10 mouse cellular contexts compared by ENCODE assay signal in the genomic region with DNA sequence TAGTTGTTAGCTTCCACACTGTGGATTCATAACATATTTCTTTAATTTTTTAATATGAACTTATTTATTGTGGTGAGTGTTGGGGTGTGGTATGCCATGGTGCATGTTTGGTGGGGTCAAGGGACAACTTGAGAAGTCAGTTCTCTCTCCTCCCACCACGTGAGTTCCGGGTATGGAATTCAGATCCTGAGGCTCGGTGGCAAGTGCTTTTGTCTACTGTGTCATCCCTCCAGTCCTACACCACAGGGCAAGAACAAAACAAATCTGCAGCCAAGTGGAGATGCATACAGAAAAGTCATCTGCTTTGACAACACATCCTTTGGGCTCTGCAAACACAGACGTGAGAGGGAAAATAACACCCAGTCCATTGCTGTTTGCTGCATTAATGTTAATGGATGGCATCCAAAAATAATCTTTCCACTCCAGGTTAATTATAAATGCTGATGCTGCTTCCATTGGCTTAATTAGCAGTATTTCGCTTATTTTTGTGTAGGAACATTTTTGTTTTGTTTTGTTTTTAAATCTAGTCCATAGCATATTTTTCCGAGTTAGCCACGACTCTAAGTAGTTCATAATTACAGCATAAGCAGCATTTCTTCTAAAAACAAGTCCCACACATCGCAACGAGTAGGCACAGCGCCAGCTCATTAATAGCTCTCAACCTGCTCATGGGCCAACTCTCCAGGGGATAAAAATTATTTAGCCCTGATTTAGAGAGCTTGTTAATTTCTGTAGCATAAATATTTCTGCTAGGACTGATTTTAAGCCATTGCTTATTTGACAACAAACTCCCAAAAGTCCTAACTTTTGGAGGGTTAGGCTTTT. TPM values are rescaled to one million over a fixed set of nuclear protein-coding genes. Genes with fewer than 3 reads are reported as not detected.
DNase-seq lines count a peak whose midpoint lies in the region; ATAC-seq and TF ChIP-seq lines count a peak whose summit lies in the region.
"Had no signal": no experiment of that assay in that cellular context is flagged by ENCODE, and none has a peak within 500 bp of the region (broad histone marks: within the 10 kb centered on the region; RNA-seq: fewer than 3 reads in every experiment).

No protein-coding gene starts in this region.

- peak; percentile 55 for DNase-seq in hindbrain, embryonic 14.5 days (ENCODE audit: low spot score)
- peak; percentile 41 to 55 for DNase-seq in cerebellum, adult 2 months
- DNase-seq in lung, postnatal 4 days: peak; percentile 7 to 24
- DNase-seq in adrenal gland, adult 2 months: no peak

- TF ChIP-seq CTCF in cerebellum, adult 2 months (IDR thresholded peaks at IDR 0.05; ENCODE audit: borderline replicate concordance, insufficient read depth, low read depth, low read length): no peak

- peak overlapping the region; percentile 1; the same call in 1 of the 2 replicates for H3K27ac ChIP-seq in hindbrain, embryonic 14.5 days
- H3K27ac ChIP-seq in hindbrain, embryonic 13.5 days: no peak overlapping the region
- no peak overlapping the region for H3K27ac ChIP-seq in cerebellum, adult 2 months (ENCODE audit: insufficient read depth, low read length)
- H3K27ac ChIP-seq in forebrain, embryonic 16.5 days (ENCODE audit: low read length): no peak overlapping the region
- H3K27ac ChIP-seq: heart, embryonic 13.5 days; kidney, embryonic 15.5 days had no signal

- no peak for ATAC-seq in hindbrain, embryonic 14.5 days (ENCODE audit: low FRiP score)
- no peak for ATAC-seq in hindbrain, embryonic 13.5 days (ENCODE audit: low FRiP score)
- peak; percentile 85 for ATAC-seq in forebrain, embryonic 16.5 days
- ATAC-seq in erythroid progenitor cell, adult 5-6 weeks (replicated peaks; ENCODE audit: low FRiP score, poor library complexity, severe bottlenecking): no peak

- TF ChIP-seq POLR2A in cerebellum, adult 2 months (IDR thresholded peaks at IDR 0.05; ENCODE audit: borderline replicate concordance, insufficient read depth, low read length): no peak

- 46% methylated on average over 10 of the region's 10 CpGs for WGBS in hindbrain, embryonic 14.5 days
- WGBS in hindbrain, embryonic 13.5 days: 56% methylated on average over 10 of the region's 10 CpGs
- WGBS in cerebellum, adult 2 months: 13% methylated on average over 10 of the region's 10 CpGs
- 18% methylated on average over 10 of the region's 10 CpGs for WGBS in forebrain, embryonic 16.5 days

- H3K9me3 ChIP-seq in hindbrain, embryonic 14.5 days (ENCODE audit: control insufficient read depth, low read length): no peaks in the 10 kb centered on the region
- H3K9me3 ChIP-seq in hindbrain, embryonic 13.5 days: no peaks in the 10 kb centered on the region
- no peaks in the 10 kb centered on the region for H3K9me3 ChIP-seq in forebrain, embryonic 16.5 days (ENCODE audit: control insufficient read depth, low read length)
- H3K9me3 ChIP-seq: heart, embryonic 13.5 days; kidney, embryonic 15.5 days had no signal

- 0 out of 2 replicates have a peak, but pooled peaks cover 4% of the 10 kb centered on the region for H3K4me1 ChIP-seq in hindbrain, embryonic 14.5 days (replicated peaks; ENCODE audit: control insufficient read depth, insufficient read depth, low read length)
- peaks cover 7% of the 10 kb centered on the region; the same call in 1 of the 2 replicates for H3K4me1 ChIP-seq in hindbrain, embryonic 13.5 days (replicated peaks)
- no peaks in the 10 kb centered on the region for H3K4me1 ChIP-seq in cerebellum, adult 2 months (ENCODE audit: control insufficient read depth, insufficient read depth, low read length)
- peaks cover 12% of the 10 kb centered on the region for H3K4me1 ChIP-seq in forebrain, embryonic 16.5 days (replicated peaks; ENCODE audit: control insufficient read depth, insufficient read depth, low read length)
- H3K4me1 ChIP-seq: heart, embryonic 13.5 days; kidney, embryonic 15.5 days had no signal

- H3K4me3 ChIP-seq in hindbrain, embryonic 14.5 days (replicated peaks; ENCODE audit: low read length): no peak overlapping the region
- H3K4me3 ChIP-seq in hindbrain, embryonic 13.5 days: no peak overlapping the region
- no peak overlapping the region for H3K4me3 ChIP-seq in cerebellum, adult 2 months (replicated peaks; ENCODE audit: insufficient read depth, low read depth, low read length)
- H3K4me3 ChIP-seq in forebrain, embryonic 16.5 days (replicated peaks; ENCODE audit: low read length): no peak overlapping the region
- H3K4me3 ChIP-seq: heart, embryonic 13.5 days; kidney, embryonic 15.5 days had no signal

- H3K9ac ChIP-seq in hindbrain, embryonic 14.5 days: no peak overlapping the region
- H3K9ac ChIP-seq in hindbrain, embryonic 13.5 days: no peak overlapping the region
- H3K9ac ChIP-seq in forebrain, embryonic 16.5 days (replicated peaks; ENCODE audit: low read depth, low read length): no peak overlapping the region
- H3K9ac ChIP-seq: heart, embryonic 13.5 days; kidney, embryonic 15.5 days had no signal

- no peaks in the 10 kb centered on the region for H3K36me3 ChIP-seq in hindbrain, embryonic 14.5 days (replicated peaks; ENCODE audit: control insufficient read depth, insufficient read depth)
- no peaks in the 10 kb centered on the region for H3K36me3 ChIP-seq in hindbrain, embryonic 13.5 days
- no peaks in the 10 kb centered on the region for H3K36me3 ChIP-seq in forebrain, embryonic 16.5 days (ENCODE audit: control insufficient read depth, insufficient read depth)
- H3K36me3 ChIP-seq: heart, embryonic 13.5 days; kidney, embryonic 15.5 days had no signal

- H3K4me2 ChIP-seq in hindbrain, embryonic 14.5 days (replicated peaks): no peak overlapping the region
- H3K4me2 ChIP-seq in hindbrain, embryonic 13.5 days: no peak overlapping the region
- no peak overlapping the region for H3K4me2 ChIP-seq in forebrain, embryonic 16.5 days (ENCODE audit: low read length)
- H3K4me2 ChIP-seq: heart, embryonic 13.5 days; kidney, embryonic 15.5 days had no signal

- no peaks in the 10 kb centered on the region for H3K27me3 ChIP-seq in hindbrain, embryonic 14.5 days (ENCODE audit: control insufficient read depth, insufficient read depth, low read length)
- H3K27me3 ChIP-seq in hindbrain, embryonic 13.5 days: no peaks in the 10 kb centered on the region
- no peaks in the 10 kb centered on the region for H3K27me3 ChIP-seq in cerebellum, adult 2 months (ENCODE audit: control insufficient read depth, insufficient read depth, low read length)
- H3K27me3 ChIP-seq in forebrain, embryonic 16.5 days (replicated peaks; ENCODE audit: control insufficient read depth, insufficient read depth, low read length): peaks cover 13% of the 10 kb centered on the region
- H3K27me3 ChIP-seq: heart, embryonic 13.5 days; kidney, embryonic 15.5 days had no signal

RNA-seq across cellular contexts. Expression of a gene that starts 14.9 kb away (rescaled TPM):
- polyA plus RNA-seq in hindbrain, embryonic 14.5 days (2014; fragmentation: Nextera tagmentation; extraction: Ambion mirVana): 0.35 and 0.48 TPM in 2 replicates
- 0.23 and 0.26 TPM in 2 replicates for polyA plus RNA-seq in hindbrain, embryonic 13.5 days (2015; fragmentation: Nextera tagmentation; extraction: Ambion mirVana)
- polyA plus RNA-seq in cerebellum, adult 2 months (2012; rRNA removed): 0.11 and 0.19 TPM in 2 replicates
- polyA plus RNA-seq in forebrain, embryonic 16.5 days (2015; fragmentation: Nextera tagmentation; extraction: Ambion mirVana): 0.16 TPM in 1 of 2 replicates, not detected in the other
- total RNA-seq in erythroid progenitor cell, adult 5-6 weeks (2015; ENCODE audit: low replicate concordance): not detected in 2 replicates
- not detected in 2 replicates for total RNA-seq in erythroid progenitor cell, adult 5-6 weeks (2017; ENCODE audit: low replicate concordance)
- total RNA-seq in adrenal gland, adult 2 months (2021): not detected
- not detected in 2 replicates for polyA plus RNA-seq in adrenal gland, adult 2 months (2012; rRNA removed)
- total RNA-seq: megakaryocyte-erythroid progenitor cell, adult 5-6 weeks had no signal
- polyA plus RNA-seq: heart, embryonic 13.5 days had no signal
